ENCODE assay signal across 9 mouse cellular contexts in the genomic region with DNA sequence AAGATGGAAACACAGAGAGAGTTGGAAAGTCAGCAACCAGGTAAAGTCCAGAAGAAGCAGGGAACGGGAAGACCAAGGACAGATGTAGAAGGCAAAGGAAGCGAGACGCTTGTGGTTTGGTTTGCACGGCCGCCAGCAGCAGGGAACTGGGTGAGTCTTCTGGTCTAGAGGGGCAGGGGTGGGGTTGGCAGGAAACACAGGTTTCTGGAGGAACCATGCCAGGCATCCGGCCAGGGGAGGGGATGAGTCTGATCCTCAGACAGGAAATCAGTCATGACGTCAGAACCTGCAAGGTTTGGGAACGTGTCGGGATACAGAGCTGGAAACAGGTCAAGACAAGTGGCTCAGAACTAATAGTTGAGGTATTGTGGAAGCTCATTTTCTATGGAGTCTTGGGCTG. TPM values are rescaled to one million over a fixed set of nuclear protein-coding genes. Genes with fewer than 3 reads are reported as not detected.
DNase-seq lines count a peak whose midpoint lies in the region; ATAC-seq lines count a peak whose summit lies in the region.
"Had no signal": no experiment of that assay in that cellular context is flagged by ENCODE, and none has a peak within 500 bp of the region (broad histone marks: within the 10 kb centered on the region; RNA-seq: fewer than 3 reads in every experiment).

No protein-coding gene starts in this region.

- H3K9ac ChIP-seq in hindbrain, embryonic 13.5 days, result no peak overlapping the region
- H3K9ac ChIP-seq: forebrain, embryonic 13.5 days had no signal

- no peak overlapping the region for H3K4me3 ChIP-seq in hindbrain, embryonic 13.5 days
- H3K4me3 ChIP-seq: forebrain, embryonic 13.5 days had no signal

- H3K27ac ChIP-seq in hindbrain, embryonic 13.5 days, result no peak overlapping the region
- H3K27ac ChIP-seq: forebrain, embryonic 13.5 days had no signal

- no peaks in the 10 kb centered on the region for H3K4me1 ChIP-seq in hindbrain, embryonic 13.5 days (replicated peaks)
- H3K4me1 ChIP-seq: forebrain, embryonic 13.5 days had no signal

- no peak overlapping the region for H3K4me2 ChIP-seq in hindbrain, embryonic 13.5 days
- H3K4me2 ChIP-seq: forebrain, embryonic 13.5 days had no signal

- DNase-seq in gastrocnemius, postnatal 10 days, result peak; percentile 28
- DNase-seq in gastrocnemius, adult 18-20 months (ENCODE audit: low spot score), result no peak
- DNase-seq in CD4-positive, CD25-positive, alpha-beta regulatory T cell, adult 2 months (ENCODE audit: low read depth, low spot score), result peak; percentile 58
- peak; percentile 70 for DNase-seq in heart, postnatal 4 days
- DNase-seq in cerebellum, postnatal 4 days (ENCODE audit: low spot score in 2 of 2), result no peak
- DNase-seq in urinary bladder, postnatal 25 days (ENCODE audit: low spot score), result no peak

- WGBS in hindbrain, embryonic 13.5 days, result 86% methylated on average over 9 of the region's 9 CpGs

- no peaks in the 10 kb centered on the region for H3K36me3 ChIP-seq in hindbrain, embryonic 13.5 days

- no peaks in the 10 kb centered on the region for H3K9me3 ChIP-seq in hindbrain, embryonic 13.5 days
- H3K9me3 ChIP-seq: forebrain, embryonic 13.5 days had no signal

- peak; percentile 88 for ATAC-seq in megakaryocyte, adult 5-6 weeks (ENCODE audit: poor library complexity, severe bottlenecking)
- ATAC-seq in hindbrain, embryonic 13.5 days (ENCODE audit: low FRiP score), result no peak
- ATAC-seq: forebrain, embryonic 13.5 days had no signal

- no peaks in the 10 kb centered on the region for H3K27me3 ChIP-seq in hindbrain, embryonic 13.5 days
- H3K27me3 ChIP-seq: forebrain, embryonic 13.5 days had no signal

RNA-seq across cellular contexts. Expression of gene Tmed10, which starts 43.2 kb away (rescaled TPM):
- 100 to 1,000 TPM; 149 to 160 TPM for total RNA-seq in gastrocnemius, postnatal 10 days (2021)
- 100 to 1,000 TPM; 121 to 123 TPM for total RNA-seq in gastrocnemius, adult 18-20 months (2021)
- 100 to 1,000 TPM; 195 to 196 TPM for total RNA-seq in heart, postnatal 4 days (2021)
- 297 and 300 TPM in 2 replicates for total RNA-seq in megakaryocyte, adult 5-6 weeks (2015)
- 128 and 157 TPM in 2 replicates for total RNA-seq in megakaryocyte, adult 5-6 weeks (2017)
- 198 TPM in 2 replicates for polyA plus RNA-seq in hindbrain, embryonic 13.5 days (2015; fragmentation: Nextera tagmentation; extraction: Ambion mirVana)

RNA-seq across cellular contexts. Expression of gene Fos, which starts 55.8 kb away (rescaled TPM):
- 10 to 100 TPM in 1 of 2 experiments, 1 to 10 TPM in 1; 4.3 to 15.2 TPM for total RNA-seq in gastrocnemius, postnatal 10 days (2021)
- 10 to 100 TPM in 1 of 2 experiments, 1 to 10 TPM in 1; 6.5 to 69.9 TPM for total RNA-seq in gastrocnemius, adult 18-20 months (2021)
- 1 to 10 TPM; 5.6 to 9.9 TPM for total RNA-seq in heart, postnatal 4 days (2021)
- total RNA-seq in megakaryocyte, adult 5-6 weeks (2015), result 468 and 475 TPM in 2 replicates
- 389 and 431 TPM in 2 replicates for total RNA-seq in megakaryocyte, adult 5-6 weeks (2017)
- 1.9 and 2.5 TPM in 2 replicates for polyA plus RNA-seq in hindbrain, embryonic 13.5 days (2015; fragmentation: Nextera tagmentation; extraction: Ambion mirVana)

Comparison
In these comparisons a context has a peak if more than half of its experiments do, and no peak if none do; other contexts are left out.
1. DNase-seq: peak in gastrocnemius, postnatal 10 days (single experiment), CD4-positive, CD25-positive, alpha-beta regulatory T cell, adult 2 months (single experiment) and heart, postnatal 4 days (single experiment); none in gastrocnemius, adult 18-20 months (single experiment), cerebellum, postnatal 4 days (0 of 2) and urinary bladder, postnatal 25 days (single experiment).
2. RNA of gene Fos, which starts 55.8 kb away (total RNA-seq): 389 to 475 TPM in megakaryocyte, adult 5-6 weeks; 6.5 to 69.9 TPM in gastrocnemius, adult 18-20 months, 4.3 to 15.2 TPM in gastrocnemius, postnatal 10 days and 5.6 to 9.9 TPM in heart, postnatal 4 days; every median in the first group is over 4 times any median in the second.